Mouse (Mus musculus): ENCODE results near the gene Cul4a. TPM values are rescaled to one million over a fixed set of nuclear protein-coding genes. Genes with fewer than 3 reads are reported as not detected.
A peak's percentile ranks its signal among the peaks of the same experiment; 100 is the strongest.

Cul4a gene
- polyA plus RNA-seq, 1 experiment from 2014 or later = 98.9 TPM

- Histone ChIP-seq H3K36me3 (ENCODE audit: insufficient read depth) (peaks cover 3% of the 10 kb centered on the region; the same call in 1 of the 2 replicates), H3K4me2 (no peak overlapping the region), H3K4me1 (ENCODE audit: insufficient read depth) (no peaks in the 10 kb centered on the region), H3K27ac (ENCODE audit: low read depth) (no peak overlapping the region), H3K9ac (no peak overlapping the region), H3K27me3 (ENCODE audit: insufficient read depth, low read length) (no peaks in the 10 kb centered on the region), H3K4me3 (ENCODE audit: low read depth, low read length) (no peak overlapping the region), H3K9me3 (ENCODE audit: low read depth, low read length) (no peaks in the 10 kb centered on the region)
- WGBS = 68% methylated on average over 9 of the region's 9 CpGs
- ATAC-seq (ENCODE audit: insufficient read depth) (no peak), DNase-seq (no peak)
- TF ChIP-seq CTCF (IDR thresholded peaks at IDR 0.05; ENCODE audit: low read depth) = no peak
These were observed 49.9 kb downstream of the Cul4a start for GRCm38 (mm10) chr8:13155358-13155757.

GRCm38 (mm10) chr8:13156327-13157097, 51.1 kb downstream of the Cul4a start:
- 67% methylated on average over 12 of the region's 12 CpGs for WGBS
- ATAC-seq (ENCODE audit: insufficient read depth) (no peak), DNase-seq (no peak)
- no peak overlapping the region for H3K4me3 ChIP-seq (ENCODE audit: low read depth, low read length)
- no peak overlapping the region for H3K9ac ChIP-seq
- H3K9me3 ChIP-seq (ENCODE audit: low read depth, low read length) = no peaks in the 10 kb centered on the region
- H3K36me3 ChIP-seq (ENCODE audit: insufficient read depth) = peaks cover 3% of the 10 kb centered on the region; the same call in 1 of the 2 replicates
- H3K4me2 ChIP-seq = no peak overlapping the region
- TF ChIP-seq CTCF (IDR thresholded peaks at IDR 0.05; ENCODE audit: low read depth) = no peak
- H3K27ac ChIP-seq (ENCODE audit: low read depth) = no peak overlapping the region
- no peaks in the 10 kb centered on the region for H3K4me1 ChIP-seq (ENCODE audit: insufficient read depth)
- H3K27me3 ChIP-seq (ENCODE audit: insufficient read depth, low read length) = no peaks in the 10 kb centered on the region

GRCm38 (mm10) chr8:13158718-13159376, 53.4 kb downstream of the Cul4a start, which contains the start of gene Lamp1:
Gene Lamp1, plus strand, starts transcription at chr8:13159161.
- ATAC-seq (ENCODE audit: insufficient read depth) (peak; percentile 96), DNase-seq (peak; percentile 100)
- no peak for TF ChIP-seq CTCF (IDR thresholded peaks at IDR 0.05; ENCODE audit: low read depth)
- Histone ChIP-seq H3K27me3 (ENCODE audit: insufficient read depth, low read length) (no peaks in the 10 kb centered on the region), H3K4me1 (ENCODE audit: insufficient read depth) (no peaks in the 10 kb centered on the region), H3K36me3 (ENCODE audit: insufficient read depth) (peaks cover 3% of the 10 kb centered on the region; the same call in 1 of the 2 replicates), H3K4me2 (peak within 1 kb of the TSS; percentile 83), H3K9ac (peak within 1 kb of the TSS; percentile 94), H3K9me3 (ENCODE audit: low read depth, low read length) (no peaks in the 10 kb centered on the region), H3K27ac (ENCODE audit: low read depth) (peak within 1 kb of the TSS; percentile 69), H3K4me3 (ENCODE audit: low read depth, low read length) (peak within 1 kb of the TSS; percentile 99)
- under 1% methylated on average over 47 of the region's 50 CpGs for WGBS

- no peaks in the 10 kb centered on the region for H3K9me3 ChIP-seq (ENCODE audit: low read depth, low read length)
- WGBS = under 1% methylated on average over 47 of the region's 49 CpGs
- TF ChIP-seq CTCF (IDR thresholded peaks at IDR 0.05; ENCODE audit: low read depth) = no peak
- DNase-seq (peak; percentile 21), ATAC-seq (ENCODE audit: insufficient read depth) (peak; percentile 68)
- H3K4me2 ChIP-seq = peak overlapping the region; percentile 83
- H3K9ac ChIP-seq = peak overlapping the region; percentile 94
- no peaks in the 10 kb centered on the region for H3K36me3 ChIP-seq (ENCODE audit: insufficient read depth)
- H3K27me3 ChIP-seq (ENCODE audit: insufficient read depth, low read length) = no peaks in the 10 kb centered on the region
- peak overlapping the region; percentile 69 for H3K27ac ChIP-seq (ENCODE audit: low read depth)
- H3K4me3 ChIP-seq (ENCODE audit: low read depth, low read length) = peak overlapping the region; percentile 99
- H3K4me1 ChIP-seq (ENCODE audit: insufficient read depth) = no peaks in the 10 kb centered on the region
These were observed 54.0 kb downstream of the Cul4a start for GRCm38 (mm10) chr8:13159377-13159881.

- Histone ChIP-seq H3K9ac (no peak overlapping the region), H3K27me3 (ENCODE audit: insufficient read depth, low read length) (no peaks in the 10 kb centered on the region), H3K4me2 (peak overlapping the region; percentile 83), H3K9me3 (ENCODE audit: low read depth, low read length) (no peaks in the 10 kb centered on the region), H3K36me3 (ENCODE audit: insufficient read depth) (peaks cover 1% of the 10 kb centered on the region; the same call in 1 of the 2 replicates), H3K4me3 (ENCODE audit: low read depth, low read length) (0 out of 2 replicates have a peak overlapping the region, but pooled peaks have one; percentile 1), H3K4me1 (ENCODE audit: insufficient read depth) (no peaks in the 10 kb centered on the region), H3K27ac (ENCODE audit: low read depth) (no peak overlapping the region)
- WGBS = 75% methylated on average over 3 of the region's 3 CpGs
- DNase-seq (no peak), ATAC-seq (ENCODE audit: insufficient read depth) (no peak)
- TF ChIP-seq CTCF (IDR thresholded peaks at IDR 0.05; ENCODE audit: low read depth) = no peak
These were observed 55.3 kb downstream of the Cul4a start for GRCm38 (mm10) chr8:13160691-13161090.

- no peaks in the 10 kb centered on the region for H3K4me1 ChIP-seq (ENCODE audit: insufficient read depth)
- H3K27ac ChIP-seq (ENCODE audit: low read depth) = no peak overlapping the region
- H3K4me2 ChIP-seq = no peak overlapping the region
These were observed 56.7 kb downstream of the Cul4a start for GRCm38 (mm10) chr8:13162098-13162497.

GRCm38 (mm10) chr8:13163563-13163962, 58.1 kb downstream of the Cul4a start:
- DNase-seq (no peak), ATAC-seq (ENCODE audit: insufficient read depth) (no peak)
- 53% methylated on average over 1 of the region's 1 CpGs for WGBS
- H3K27ac ChIP-seq (ENCODE audit: low read depth) = no peak overlapping the region
- no peak overlapping the region for H3K4me3 ChIP-seq (ENCODE audit: low read depth, low read length)
- no peaks in the 10 kb centered on the region for H3K4me1 ChIP-seq (ENCODE audit: insufficient read depth)
- no peaks in the 10 kb centered on the region for H3K27me3 ChIP-seq (ENCODE audit: insufficient read depth, low read length)
- H3K9me3 ChIP-seq (ENCODE audit: low read depth, low read length) = no peaks in the 10 kb centered on the region
- H3K4me2 ChIP-seq = no peak overlapping the region
- H3K9ac ChIP-seq = no peak overlapping the region
- peaks cover 24% of the 10 kb centered on the region for H3K36me3 ChIP-seq (ENCODE audit: insufficient read depth)
- TF ChIP-seq CTCF (IDR thresholded peaks at IDR 0.05; ENCODE audit: low read depth) = no peak

More at GRCm38 (mm10) chr8:13162098-13162497, 56.7 kb downstream of the Cul4a start:
- DNase-seq (no peak), ATAC-seq (ENCODE audit: insufficient read depth) (no peak)
- no peak for TF ChIP-seq CTCF (IDR thresholded peaks at IDR 0.05; ENCODE audit: low read depth)
- Histone ChIP-seq H3K9ac (no peak overlapping the region), H3K36me3 (ENCODE audit: insufficient read depth) (peaks cover 10% of the 10 kb centered on the region), H3K9me3 (ENCODE audit: low read depth, low read length) (no peaks in the 10 kb centered on the region), H3K27me3 (ENCODE audit: insufficient read depth, low read length) (no peaks in the 10 kb centered on the region), H3K4me3 (ENCODE audit: low read depth, low read length) (no peak overlapping the region)
- 82% methylated on average over 6 of the region's 6 CpGs for WGBS
